Mouse (Mus musculus) liver, embryonic 12.5 days (tissue): ENCODE results near the gene Nid1. TPM values are rescaled to one million over a fixed set of nuclear protein-coding genes. Genes with fewer than 3 reads are reported as not detected.

Source experiments
- ATAC-seq: fragments of 200-750 bp; cut with Nextera tagmentation; 2 replicates; pipeline ENCODE4 v1.8.0; 2017; ENCODE audit warnings: moderate number of reproducible peaks, mild to moderate bottlenecking, moderate library complexity
- H3K27ac ChIP-seq: fragments of 300-500 bp; sonication (generic); 2 replicates; pipeline ENCODE4 v1.5.1; 2016; ENCODE audit warnings: mild to moderate bottlenecking
- H3K27me3 ChIP-seq: fragments of 300-500 bp; sonication (generic); replicated peaks from 2 replicates; pipeline ENCODE4 v1.6.1; 2016; ENCODE audit warnings: mild to moderate bottlenecking, moderate library complexity
- H3K36me3 ChIP-seq: fragments of 300-500 bp; sonication (generic); 2 replicates; pipeline ENCODE4 v1.6.1; 2016; ENCODE audit warnings: mild to moderate bottlenecking, moderate library complexity
- H3K4me1 ChIP-seq: fragments of 300-500 bp; sonication (generic); 2 replicates; pipeline ENCODE4 v1.6.1; 2016
- H3K4me2 ChIP-seq: fragments of 300-500 bp; sonication (generic); 2 replicates; pipeline ENCODE4 v1.6.1; 2016; ENCODE audit warnings: mild to moderate bottlenecking, moderate library complexity
- H3K4me3 ChIP-seq: fragments of 300-500 bp; sonication (generic); 2 replicates; pipeline ENCODE4 v1.5.1; 2016; ENCODE audit warnings: mild to moderate bottlenecking, moderate library complexity
- H3K9ac ChIP-seq: fragments of 300-500 bp; sonication (generic); 2 replicates; pipeline ENCODE4 v1.6.1; 2016; ENCODE audit warnings: mild to moderate bottlenecking, moderate library complexity
- H3K9me3 ChIP-seq: fragments of 300-500 bp; sonication (generic); replicated peaks from 2 replicates; pipeline ENCODE4 v1.6.1; 2016; ENCODE audit warnings: mild to moderate bottlenecking, moderate library complexity
- WGBS: fragments of 180-500 bp; shearing (Covaris S2); methylation state at CpG from one replicate; pipeline ENCODE4 v1.1.7; 2016; ENCODE audit not compliant: insufficient replicate concordance; 5-methylcytosine and 5-hydroxymethylcytosine counted together
- polyA plus RNA-seq: library from polyadenylated mRNA; unstranded; fragments of >200 nt; fragmentation: Nextera tagmentation; extraction: Ambion mirVana; gene quantifications from 2 replicates; pipeline ENCODE4 v1.2.1, GENCODE M21; 2016

Nid1 gene
- polyA plus RNA-seq, 1 experiment from 2014 or later: 19.5 TPM

DNA sequence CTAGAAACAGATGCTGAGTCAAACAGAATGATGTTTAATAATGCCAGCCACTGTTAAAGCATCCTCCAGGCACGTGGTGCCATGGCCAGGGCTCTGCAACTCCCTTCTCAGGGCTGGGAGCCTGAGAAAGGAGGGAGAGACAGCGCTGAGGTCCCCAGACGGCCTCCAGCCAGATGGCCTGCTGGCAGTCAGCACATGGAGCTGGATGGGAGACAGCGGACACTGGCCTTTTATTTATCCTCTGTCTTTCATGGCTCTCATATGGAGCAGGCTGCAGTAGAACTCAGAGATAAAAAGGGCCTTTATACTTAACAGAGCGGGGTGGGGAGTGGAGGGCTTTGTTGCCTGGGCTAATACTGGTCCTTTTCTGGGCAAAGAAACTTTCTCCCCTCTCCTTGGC is 43.7 kb downstream of the Nid1 start:
- Histone ChIP-seq H3K27ac (no peak overlapping the region), H3K4me1 (no peaks in the 10 kb centered on the region), H3K9ac (no peak overlapping the region), H3K9me3 (no peaks in the 10 kb centered on the region), H3K4me3 (no peak overlapping the region), H3K4me2 (no peak overlapping the region), H3K27me3 (no peaks in the 10 kb centered on the region), H3K36me3 (peaks cover 16% of the 10 kb centered on the region)
- no peak for ATAC-seq
- 72% methylated on average over 5 of the region's 5 CpGs for WGBS

- Histone ChIP-seq H3K4me2 (no peak overlapping the region), H3K27me3 (no peaks in the 10 kb centered on the region), H3K9ac (no peak overlapping the region), H3K4me1 (no peaks in the 10 kb centered on the region), H3K9me3 (no peaks in the 10 kb centered on the region), H3K36me3 (peaks cover 13% of the 10 kb centered on the region), H3K27ac (no peak overlapping the region), H3K4me3 (no peak overlapping the region)
- ATAC-seq: no peak
- WGBS: 81% methylated on average over 16 of the region's 16 CpGs
Measured at GRCm38 (mm10) chr13:13481875-13482674, 44.7 kb downstream of the Nid1 start.

DNA sequence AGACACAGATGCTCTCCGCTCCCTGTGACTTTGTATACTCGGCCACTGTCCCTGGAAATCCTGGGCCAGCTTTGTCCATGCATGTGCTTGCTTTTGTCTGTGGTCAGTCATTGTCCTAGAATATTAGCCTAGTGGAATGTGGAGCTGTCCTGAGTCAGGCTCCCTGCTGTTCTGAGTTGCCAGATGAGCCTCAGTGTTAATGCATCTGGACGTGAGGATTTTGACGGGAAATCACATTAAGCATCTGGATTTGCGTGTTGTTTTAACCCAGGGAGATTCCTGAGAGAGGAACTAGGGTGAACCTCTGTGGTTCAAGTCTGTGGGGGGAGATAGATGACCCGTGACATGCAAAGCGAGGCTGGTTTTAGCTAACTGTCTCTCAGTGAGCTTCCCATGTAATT is 47.0 kb downstream of the Nid1 start:
- Histone ChIP-seq H3K4me3 (no peak overlapping the region), H3K4me2 (no peak overlapping the region), H3K9ac (no peak overlapping the region), H3K27me3 (no peaks in the 10 kb centered on the region), H3K4me1 (no peaks in the 10 kb centered on the region), H3K36me3 (peaks cover 4% of the 10 kb centered on the region; the same call in 1 of the 2 replicates), H3K27ac (no peak overlapping the region), H3K9me3 (no peaks in the 10 kb centered on the region)
- 52% methylated on average over 7 of the region's 7 CpGs for WGBS
- no peak for ATAC-seq

- H3K27me3 ChIP-seq: no peaks in the 10 kb centered on the region
- no peak for ATAC-seq
- H3K36me3 ChIP-seq: peaks cover 6% of the 10 kb centered on the region; the same call in 1 of the 2 replicates
- no peaks in the 10 kb centered on the region for H3K4me1 ChIP-seq
- no peaks in the 10 kb centered on the region for H3K9me3 ChIP-seq
- H3K9ac ChIP-seq: no peak overlapping the region
- no peak overlapping the region for H3K4me2 ChIP-seq
- H3K4me3 ChIP-seq: no peak overlapping the region
- WGBS: 62% methylated on average over 2 of the region's 2 CpGs
- no peak overlapping the region for H3K27ac ChIP-seq
Measured at GRCm38 (mm10) chr13:13484883-13485282, 47.5 kb downstream of the Nid1 start.

DNA sequence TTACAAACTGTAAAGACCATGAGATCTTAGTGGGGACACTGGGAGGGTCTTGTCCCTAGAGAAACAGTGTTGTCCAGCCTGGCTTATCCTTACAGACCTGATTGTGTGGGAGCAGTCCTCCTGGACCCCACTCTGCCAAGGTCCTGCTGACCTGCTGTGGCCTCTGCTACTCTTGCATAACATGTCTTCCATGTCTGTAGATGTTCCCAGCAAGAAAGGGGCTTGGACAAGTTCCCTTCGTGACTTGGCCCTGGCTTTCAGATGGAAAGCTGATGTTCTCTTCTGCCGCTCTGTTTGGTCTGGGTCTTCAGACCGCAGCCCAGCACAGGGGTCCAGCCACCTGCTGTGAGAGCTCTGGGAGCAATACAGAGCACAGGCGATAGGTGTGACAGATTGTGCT is 48.3 kb downstream of the Nid1 start:
- Histone ChIP-seq H3K4me3 (no peak overlapping the region), H3K27ac (no peak overlapping the region), H3K4me1 (no peaks in the 10 kb centered on the region), H3K9ac (no peak overlapping the region), H3K27me3 (no peaks in the 10 kb centered on the region), H3K9me3 (no peaks in the 10 kb centered on the region), H3K36me3 (peaks cover 10% of the 10 kb centered on the region; the same call in 1 of the 2 replicates), H3K4me2 (no peak overlapping the region)
- WGBS: 71% methylated on average over 4 of the region's 4 CpGs
- no peak for ATAC-seq

DNA sequence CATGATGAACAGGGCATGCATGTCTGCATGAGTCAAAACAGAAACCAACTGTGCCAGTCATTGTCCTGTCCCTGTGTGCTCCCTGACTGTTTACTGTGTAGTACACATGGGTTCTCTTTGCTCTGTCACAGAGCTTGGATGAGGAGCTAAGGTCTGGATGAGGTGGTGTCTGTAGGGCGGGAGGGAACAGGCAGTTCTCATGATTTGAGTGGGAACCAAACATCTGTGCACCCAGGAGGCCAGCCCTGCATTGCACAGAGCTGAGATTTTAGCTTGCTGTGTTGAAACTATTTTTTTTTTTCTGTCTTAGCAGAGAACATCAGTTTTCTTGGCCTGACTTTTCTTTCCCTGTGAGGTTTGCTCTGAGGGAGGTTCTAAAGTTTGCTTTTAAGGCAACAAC is 50.5 kb downstream of the Nid1 start:
- Histone ChIP-seq H3K9ac (no peak overlapping the region), H3K4me1 (no peaks in the 10 kb centered on the region), H3K9me3 (no peaks in the 10 kb centered on the region), H3K4me3 (no peak overlapping the region), H3K4me2 (no peak overlapping the region), H3K36me3 (0 out of 2 replicates have a peak, but pooled peaks cover 6% of the 10 kb centered on the region), H3K27ac (no peak overlapping the region), H3K27me3 (no peaks in the 10 kb centered on the region)
- WGBS: 62% methylated on average over 1 of the region's 1 CpGs
- no peak for ATAC-seq

GRCm38 (mm10) chr13:13489861-13490260 is 52.5 kb downstream of the Nid1 start:
- no peaks in the 10 kb centered on the region for H3K4me1 ChIP-seq
- no peak overlapping the region for H3K9ac ChIP-seq
- no peaks in the 10 kb centered on the region for H3K9me3 ChIP-seq
- no peak overlapping the region for H3K27ac ChIP-seq
- H3K4me2 ChIP-seq: no peak overlapping the region
- no peak for ATAC-seq
- no peaks in the 10 kb centered on the region for H3K27me3 ChIP-seq
- 69% methylated on average over 5 of the region's 5 CpGs for WGBS
- H3K36me3 ChIP-seq: 0 out of 2 replicates have a peak, but pooled peaks cover 11% of the 10 kb centered on the region
- H3K4me3 ChIP-seq: no peak overlapping the region

GRCm38 (mm10) chr13:13492151-13492550 is 54.8 kb downstream of the Nid1 start:
- ATAC-seq: no peak
- 45% methylated on average over 2 of the region's 2 CpGs for WGBS
- H3K27me3 ChIP-seq: no peaks in the 10 kb centered on the region
- H3K4me2 ChIP-seq: no peak overlapping the region
- no peaks in the 10 kb centered on the region for H3K9me3 ChIP-seq
- H3K9ac ChIP-seq: no peak overlapping the region
- 0 out of 2 replicates have a peak, but pooled peaks cover 11% of the 10 kb centered on the region for H3K36me3 ChIP-seq
- H3K27ac ChIP-seq: no peak overlapping the region
- H3K4me1 ChIP-seq: no peaks in the 10 kb centered on the region
- H3K4me3 ChIP-seq: no peak overlapping the region

DNA sequence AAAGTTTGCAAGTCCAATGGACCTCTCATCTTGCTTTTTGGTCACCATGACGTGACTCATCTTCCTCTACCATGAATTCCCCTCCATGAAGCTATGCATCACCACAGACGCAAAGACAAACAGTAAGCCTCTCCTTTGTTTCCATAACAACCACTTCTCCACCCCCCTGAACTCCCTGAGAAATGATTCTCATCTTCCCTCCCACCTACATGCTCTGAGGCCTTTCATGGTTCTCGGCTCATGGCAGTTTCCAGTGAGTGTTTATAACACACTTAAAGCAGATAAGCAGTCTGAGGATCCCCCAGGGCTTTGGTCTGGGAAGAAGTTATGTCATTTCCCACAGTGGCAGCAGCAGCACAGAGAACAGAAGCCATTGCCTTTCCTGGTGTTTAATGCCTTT is 56.2 kb downstream of the Nid1 start:
- Histone ChIP-seq H3K9me3 (no peaks in the 10 kb centered on the region), H3K27me3 (no peaks in the 10 kb centered on the region), H3K4me2 (no peak overlapping the region), H3K4me1 (no peaks in the 10 kb centered on the region), H3K4me3 (no peak overlapping the region), H3K9ac (no peak overlapping the region), H3K27ac (no peak overlapping the region), H3K36me3 (0 out of 2 replicates have a peak, but pooled peaks cover 11% of the 10 kb centered on the region)
- 51% methylated on average over 3 of the region's 3 CpGs for WGBS
- no peak for ATAC-seq

DNA sequence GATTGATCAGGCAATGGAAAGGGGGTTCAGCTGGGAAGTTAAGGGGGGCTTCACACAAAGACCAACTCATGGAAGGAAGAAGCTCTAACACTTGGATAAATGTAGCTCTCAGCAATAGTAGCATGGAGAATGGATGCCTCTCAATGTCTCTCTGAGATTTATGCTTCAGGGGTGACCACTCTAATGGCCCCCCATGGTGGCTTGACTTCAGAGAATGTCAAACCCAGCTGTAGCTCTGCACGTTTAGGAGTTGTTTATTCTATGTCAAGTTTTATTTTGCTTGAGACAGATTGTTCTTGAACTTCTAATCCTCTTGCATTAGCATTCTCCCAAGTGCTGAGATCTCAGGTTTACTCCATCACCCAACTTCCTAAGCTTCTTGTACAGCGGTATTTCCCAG is 60.7 kb downstream of the Nid1 start:
- Histone ChIP-seq H3K9ac (no peak overlapping the region), H3K4me2 (no peak overlapping the region), H3K4me1 (no peaks in the 10 kb centered on the region), H3K27me3 (no peaks in the 10 kb centered on the region), H3K27ac (no peak overlapping the region), H3K4me3 (no peak overlapping the region), H3K36me3 (peaks cover 13% of the 10 kb centered on the region; the same call in 1 of the 2 replicates), H3K9me3 (no peaks in the 10 kb centered on the region)
- 61% methylated on average over 2 of the region's 2 CpGs for WGBS
- ATAC-seq: no peak

DNA sequence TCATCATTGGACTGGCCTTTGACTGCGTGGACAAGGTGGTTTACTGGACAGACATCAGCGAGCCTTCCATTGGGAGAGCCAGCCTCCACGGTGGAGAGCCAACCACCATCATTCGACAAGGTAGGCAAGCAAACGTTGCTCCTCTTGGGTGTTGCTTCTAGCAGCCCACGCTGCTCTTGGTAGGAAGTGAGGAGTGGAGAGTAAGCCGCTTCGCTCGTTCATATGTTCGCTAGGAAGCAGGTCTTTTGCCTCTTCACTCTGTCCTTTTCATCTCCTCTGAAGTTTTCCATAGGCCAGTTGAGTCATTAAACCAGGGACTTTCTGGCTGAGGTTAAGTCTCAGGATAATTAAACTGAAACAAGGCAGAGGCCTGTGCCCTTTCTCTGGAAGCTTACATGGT is 65.1 kb downstream of the Nid1 start:
- H3K36me3 ChIP-seq: peaks cover 17% of the 10 kb centered on the region; the same call in 1 of the 2 replicates
- H3K4me2 ChIP-seq: no peak overlapping the region
- no peaks in the 10 kb centered on the region for H3K27me3 ChIP-seq
- no peak overlapping the region for H3K4me3 ChIP-seq
- H3K4me1 ChIP-seq: no peaks in the 10 kb centered on the region
- H3K9ac ChIP-seq: no peak overlapping the region
- H3K27ac ChIP-seq: no peak overlapping the region
- WGBS: 80% methylated on average over 10 of the region's 10 CpGs
- no peaks in the 10 kb centered on the region for H3K9me3 ChIP-seq
- ATAC-seq: no peak

GRCm38 (mm10) chr13:13503695-13504386 is 66.5 kb downstream of the Nid1 start:
- no peak for ATAC-seq
- Histone ChIP-seq H3K4me1 (no peaks in the 10 kb centered on the region), H3K9ac (no peak overlapping the region), H3K4me2 (no peak overlapping the region), H3K4me3 (no peak overlapping the region), H3K27ac (no peak overlapping the region), H3K36me3 (peaks cover 23% of the 10 kb centered on the region), H3K27me3 (no peaks in the 10 kb centered on the region), H3K9me3 (no peaks in the 10 kb centered on the region)
- WGBS: 39% methylated on average over 4 of the region's 4 CpGs
